Mouse (Mus musculus) left cerebral cortex, adult 18-20 months (tissue): ENCODE measurements at regions not wholly inside any gene's neighbourhood (a gene's known extent, or its start where the extent isn't known, plus 50 kb on each side); places are given as distances from the start of the nearest gene placed in this dataset.
"Not testable (repeated sequence)": the region's sequence is repeated elsewhere in the genome, so short reads cannot be mapped to it uniquely, and the experiment has no call there.

Experiments used
- DNase-seq, 2 experiments: peaks; one replicate each; pipeline ENCODE4 v3.0.0; 2021 to 2022; ENCODE audit warnings: low spot score in 2 of 2, mixed read lengths in 1 of 2

DNA sequence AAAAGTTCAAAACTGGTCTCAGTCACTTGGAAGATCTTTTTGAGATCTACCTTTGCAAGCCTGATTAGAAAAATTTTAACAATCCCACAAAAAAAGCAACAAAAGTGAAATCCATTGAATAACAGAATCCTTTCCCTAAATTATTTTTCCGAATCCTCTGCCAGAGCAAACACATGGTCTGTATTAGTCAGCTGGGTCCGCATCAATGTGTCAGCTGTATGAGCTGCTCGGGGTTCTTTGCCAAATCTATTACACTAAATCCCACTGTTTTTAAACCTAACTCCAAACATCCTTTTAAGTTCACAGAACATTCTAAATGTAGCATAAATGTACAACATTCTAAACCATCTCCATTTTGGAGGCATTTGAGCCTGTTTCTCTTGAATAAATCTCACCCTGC lies 255.1 kb upstream of the Hsf2 start:
- DNase-seq = no peak

DNA sequence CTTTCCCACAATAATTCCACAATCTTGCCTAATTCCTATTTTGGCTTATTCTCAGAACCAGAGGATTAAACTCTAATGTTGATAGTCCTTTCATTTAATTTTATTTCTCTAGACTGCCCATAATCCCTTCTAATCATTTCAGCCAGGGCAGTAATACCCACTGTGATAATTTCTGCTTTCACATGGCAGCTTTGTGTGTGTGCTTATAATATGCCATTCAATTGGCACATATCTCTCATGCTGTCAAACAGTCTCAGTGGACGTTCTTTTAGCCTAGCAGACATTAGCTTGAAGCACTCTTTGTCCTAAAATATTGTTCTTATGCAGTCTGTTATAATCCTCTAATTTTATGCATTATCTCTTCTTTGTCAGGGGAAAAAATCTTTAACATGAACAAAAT lies 205.0 kb upstream of the Hsf2 start:
- DNase-seq = no peak

DNA sequence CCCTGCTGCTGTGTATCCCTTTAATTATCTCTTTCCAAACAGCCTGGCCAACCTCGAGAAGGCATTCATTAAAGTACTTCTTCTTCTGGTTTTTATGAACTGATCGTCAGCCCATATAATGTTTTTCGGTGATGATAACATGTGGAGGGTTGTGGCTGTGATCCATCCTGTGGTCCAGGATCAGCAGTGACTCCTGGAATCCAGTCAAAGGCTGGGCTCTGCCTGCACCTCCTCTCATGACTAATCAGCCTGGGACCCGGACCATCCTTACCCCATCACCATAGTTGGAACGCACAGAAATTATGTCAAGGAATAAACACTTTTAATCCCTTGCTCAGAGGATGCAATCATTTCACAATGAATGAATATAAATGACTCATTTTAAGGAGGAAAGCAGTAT lies 203.3 kb upstream of the Hsf2 start:
- DNase-seq = no peak

DNA sequence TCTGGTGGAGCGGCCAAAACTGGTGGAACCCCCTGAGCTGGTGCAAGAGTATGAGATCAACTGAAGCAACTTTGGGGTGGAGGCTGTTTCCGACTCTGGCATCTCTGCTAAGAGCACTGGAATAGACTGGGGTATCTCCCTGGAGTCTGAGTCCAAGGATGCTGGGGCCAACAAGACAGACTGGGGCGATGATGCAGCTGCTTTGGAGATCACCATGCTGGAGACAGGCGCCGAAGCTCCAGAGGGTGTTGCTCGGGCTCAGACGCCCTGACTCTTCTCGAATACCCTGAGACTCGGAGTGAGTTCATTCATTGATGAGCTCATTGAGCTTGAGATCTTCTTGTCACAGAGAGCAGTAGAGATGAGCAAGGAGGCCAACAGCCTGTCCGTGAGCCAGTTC lies 194.6 kb upstream of the Hsf2 start:
- DNase-seq = no peak

- DNase-seq = no peak
Observed at GRCm38 (mm10) chr10:57313799-57314198, 172.4 kb upstream of the Hsf2 start.

- DNase-seq = no peak
Observed at GRCm38 (mm10) chr10:57317067-57317466, 169.1 kb upstream of the Hsf2 start.

DNA sequence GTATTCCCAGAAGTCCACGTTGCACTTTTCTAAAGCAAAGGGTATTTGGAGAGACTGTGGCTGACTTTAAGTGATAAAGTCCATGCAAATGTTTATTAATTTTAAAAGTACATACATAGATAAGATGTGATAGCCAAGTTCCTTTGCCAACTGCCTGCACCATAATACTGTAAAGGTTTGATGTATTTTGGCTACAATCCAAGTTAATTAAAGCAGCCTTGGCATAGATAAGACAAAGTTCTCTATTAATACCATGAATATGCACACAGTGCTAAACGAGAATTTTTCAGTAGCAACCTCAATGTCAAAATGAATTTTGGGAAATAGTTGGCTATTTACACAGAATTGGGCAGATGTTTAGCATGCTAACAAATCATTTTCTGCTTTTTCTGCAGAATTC lies 167.0 kb upstream of the Hsf2 start:
- no peak for DNase-seq

- no peak for DNase-seq
Observed at GRCm38 (mm10) chr10:57322717-57323424, 163.3 kb upstream of the Hsf2 start.

GRCm38 (mm10) chr10:57324226-57324625 lies 162.0 kb upstream of the Hsf2 start:
- DNase-seq = no peak

- DNase-seq = not testable (repeated sequence)
Observed at GRCm38 (mm10) chr10:57362781-57363180, 123.4 kb upstream of the Hsf2 start.
